Mouse (Mus musculus): ENCODE measurements around the gene Ppp1r3d. TPM values are rescaled to one million over a fixed set of nuclear protein-coding genes. Genes with fewer than 3 reads are reported as not detected.

Ppp1r3d gene
- total RNA-seq (2023; ENCODE audit: inconsistent age): not detected in 4 replicates

DNA sequence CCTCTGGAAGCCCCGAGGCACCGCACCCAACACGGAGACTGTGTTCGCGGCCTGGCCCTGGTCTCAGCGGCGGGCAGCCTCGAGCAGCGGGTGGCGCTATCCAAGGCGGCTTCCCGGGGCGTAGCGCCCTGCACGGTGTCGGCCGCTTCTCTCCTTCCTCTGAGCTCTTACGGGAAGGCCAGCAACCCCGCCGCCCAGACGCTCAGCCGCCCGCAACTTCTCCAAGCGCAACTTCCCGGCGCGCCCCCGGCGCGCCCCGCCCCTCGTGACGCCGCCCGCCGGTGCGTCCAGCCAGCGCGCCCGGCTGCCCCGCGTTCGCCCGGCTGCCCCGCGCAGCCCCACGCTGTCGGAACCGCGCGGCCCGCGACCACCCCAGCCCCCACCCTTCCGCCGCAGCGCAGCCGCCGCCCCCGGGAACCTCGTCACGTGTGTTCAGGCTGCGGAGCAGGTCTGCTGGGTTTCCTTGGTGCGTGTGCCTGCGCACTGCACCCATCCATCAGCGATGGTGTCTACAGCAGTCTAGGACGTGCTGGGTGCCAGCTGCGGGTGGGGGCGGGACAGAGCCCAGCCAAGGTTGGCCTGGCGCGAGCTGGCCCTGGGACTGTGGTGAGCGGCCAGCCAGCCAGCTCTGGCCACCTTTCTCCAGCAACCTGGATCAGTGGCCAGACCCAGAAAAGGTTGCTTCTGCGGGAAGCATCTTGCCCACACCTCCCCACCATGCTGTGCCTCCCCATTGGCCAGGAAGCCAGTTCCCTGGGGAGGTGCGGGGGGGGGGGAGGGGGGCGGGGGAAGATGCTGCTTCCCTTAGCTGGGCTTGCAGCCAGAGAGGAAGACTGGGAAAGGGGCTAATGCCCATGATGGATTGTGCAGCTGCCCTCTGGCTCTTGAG lies at the start of gene Ppp1r3d, which contains the start of gene Fam217b:
Ppp1r3d (minus strand) TSS at position 212 of the 889 bp plus-strand sequence.
Fam217b (plus strand) TSS at position 264 of the 889 bp plus-strand sequence.

DNA sequence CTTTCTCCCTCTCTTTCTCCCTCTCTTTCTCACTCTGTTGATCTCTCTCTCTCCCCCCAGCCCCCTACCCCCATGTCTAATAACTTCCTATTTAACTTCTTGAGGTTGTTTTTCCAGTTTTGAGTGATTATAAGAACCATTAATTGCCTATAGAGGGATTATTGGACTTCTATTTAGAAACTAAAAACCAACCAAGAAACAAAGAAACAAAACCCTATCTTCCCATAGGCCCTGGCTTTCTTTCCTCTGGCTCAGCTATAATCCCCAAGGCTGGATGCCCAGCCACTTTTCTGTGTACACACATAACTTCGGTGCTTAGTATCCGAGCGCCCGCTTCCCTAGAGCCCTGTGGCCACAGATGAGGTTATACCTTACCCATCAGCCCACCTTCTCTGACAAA lies 16.0 kb upstream of the Ppp1r3d start, which contains the start of gene Cdh26:
Cdh26 (plus strand) TSS at position 301 of the 400 bp plus-strand sequence.

DNA sequence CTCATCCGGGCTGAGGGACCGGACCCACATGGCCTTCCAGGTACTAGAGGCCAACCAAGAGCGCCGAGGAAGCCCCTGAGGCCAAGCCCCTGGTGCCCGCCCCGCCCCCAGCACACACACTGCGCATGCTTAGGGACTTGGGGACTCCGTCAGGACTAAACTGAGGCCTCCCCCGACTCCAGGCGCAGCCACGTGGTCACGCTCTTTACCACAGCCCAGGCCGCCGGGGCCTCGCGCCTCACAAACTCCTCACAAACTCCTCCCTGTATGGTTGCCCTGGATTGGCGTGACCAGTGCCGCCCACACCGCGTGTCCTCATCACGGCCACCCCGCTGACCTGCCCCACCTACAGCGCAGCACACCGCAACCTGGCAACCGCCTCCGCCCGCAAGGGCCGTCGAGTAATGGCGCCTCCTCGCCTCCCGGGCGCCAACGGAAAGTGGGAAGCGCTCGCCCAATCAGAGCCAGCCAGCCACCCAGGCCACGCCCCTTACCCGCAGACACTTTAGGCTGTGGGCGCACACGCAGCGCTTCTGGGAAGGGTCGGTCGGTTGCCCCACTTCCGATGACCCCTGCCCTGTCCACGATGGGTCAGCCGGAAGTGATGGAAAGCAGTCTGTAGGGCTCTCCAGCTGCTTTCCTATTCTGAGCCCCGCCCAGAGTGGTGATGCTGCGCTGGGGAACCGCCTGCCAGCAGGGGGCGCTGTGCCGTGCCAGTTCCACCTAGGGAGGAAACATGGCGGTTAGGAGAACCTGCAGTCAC lies 7.0 kb downstream of the Ppp1r3d start, which contains the start of gene Sycp2:
Sycp2 (minus strand) TSS at position 633 of the 763 bp plus-strand sequence.

Other genes with a start within 250 kb of the Ppp1r3d start
- gene Sycp2, start 6.8 kb downstream of the Ppp1r3d start, total RNA-seq (2023; ENCODE audit: inconsistent age): not detected in 4 replicates
- 0.15 TPM in 1 of 4 replicates, not detected in the others for gene Fam217b, start 52 bp upstream of the Ppp1r3d start, total RNA-seq (2023; ENCODE audit: inconsistent age)
- not detected in 4 replicates for gene Cdh26, start 16.1 kb upstream of the Ppp1r3d start, total RNA-seq (2023; ENCODE audit: inconsistent age)

All from B cell, adult (primary cell).